Mouse (Mus musculus) lung, postnatal 0 days (tissue): ENCODE data around the gene Snx30. TPM values are rescaled to one million over a fixed set of nuclear protein-coding genes. Genes with fewer than 3 reads are reported as not detected.
A peak's percentile ranks its signal among the peaks of the same experiment; 100 is the strongest.

Experiments used
- ATAC-seq: fragments of 200-750 bp; cut with Nextera tagmentation; 2 replicates; pipeline ENCODE4 v1.8.0; 2017; ENCODE audit warnings: moderate library complexity
- DNase-seq: peaks from one replicate; pipeline ENCODE4 v3.0.0-alpha.2; 2016; ENCODE audit warnings: low spot score
- H3K27ac ChIP-seq: fragments of 300-500 bp; sonication (generic); 2 replicates; pipeline ENCODE4 v1.5.1; 2014; ENCODE audit warnings: antibody characterized with exemption, mild to moderate bottlenecking, low read length, mixed read lengths
- H3K27me3 ChIP-seq: fragments of 300-500 bp; sonication (generic); replicated peaks from 2 replicates; pipeline ENCODE4 v1.6.1; 2014; ENCODE audit warnings: low read length, mixed read lengths; ENCODE audit not compliant: insufficient read depth
- H3K36me3 ChIP-seq: fragments of 300-500 bp; sonication (generic); 2 replicates; pipeline ENCODE4 v1.6.1; 2014; ENCODE audit warnings: low read length, mixed read lengths; ENCODE audit not compliant: insufficient read depth
- H3K4me1 ChIP-seq: fragments of 300-500 bp; sonication (generic); 2 replicates; pipeline ENCODE4 v1.6.1; 2014; ENCODE audit warnings: antibody characterized with exemption, low read depth, low read length, mixed read lengths; ENCODE audit not compliant: insufficient read depth
- H3K4me2 ChIP-seq: fragments of 300-500 bp; sonication (generic); replicated peaks from 2 replicates; pipeline ENCODE4 v1.6.1; 2014; ENCODE audit warnings: low read depth, mild to moderate bottlenecking, low read length, moderate library complexity, mixed read lengths
- H3K4me3 ChIP-seq: fragments of 300-500 bp; sonication (generic); 2 replicates; pipeline ENCODE4 v1.5.1; 2014; ENCODE audit warnings: low read depth, low read length
- H3K9ac ChIP-seq: fragments of 300-500 bp; sonication (generic); replicated peaks from 2 replicates; pipeline ENCODE4 v1.6.1; 2014; ENCODE audit warnings: low read depth, mild to moderate bottlenecking
- H3K9me3 ChIP-seq: fragments of 300-500 bp; sonication (generic); 2 replicates; pipeline ENCODE4 v1.6.1; 2016; ENCODE audit warnings: low read length, mixed read lengths
- CTCF ChIP-seq: IDR thresholded peaks from 2 replicates; pipeline ENCODE4 v1.5.1; 2016; ENCODE audit warnings: antibody characterized with exemption, mild to moderate bottlenecking
- EP300 ChIP-seq: IDR thresholded peaks from 2 replicates; pipeline ENCODE4 v1.6.1; 2016; ENCODE audit warnings: antibody characterized with exemption, mild to moderate bottlenecking, control low read depth
- WGBS: fragments of 180-500 bp; shearing (Covaris S2); extraction: QIAGEN DNeasy Blood & Tissue Kit; methylation state at CpG from one replicate; pipeline ENCODE4 v1.1.7; 2014; 5-methylcytosine and 5-hydroxymethylcytosine counted together
- polyA plus RNA-seq: library from polyadenylated mRNA; unstranded; fragments of >200 nt; fragmentation: Nextera tagmentation; extraction: Ambion mirVana; gene quantifications from 2 replicates; pipeline ENCODE4 v1.2.1, GENCODE M21; 2015

Snx30 gene
- polyA plus RNA-seq, 1 experiment from 2014 or later = 12.0 TPM

DNA sequence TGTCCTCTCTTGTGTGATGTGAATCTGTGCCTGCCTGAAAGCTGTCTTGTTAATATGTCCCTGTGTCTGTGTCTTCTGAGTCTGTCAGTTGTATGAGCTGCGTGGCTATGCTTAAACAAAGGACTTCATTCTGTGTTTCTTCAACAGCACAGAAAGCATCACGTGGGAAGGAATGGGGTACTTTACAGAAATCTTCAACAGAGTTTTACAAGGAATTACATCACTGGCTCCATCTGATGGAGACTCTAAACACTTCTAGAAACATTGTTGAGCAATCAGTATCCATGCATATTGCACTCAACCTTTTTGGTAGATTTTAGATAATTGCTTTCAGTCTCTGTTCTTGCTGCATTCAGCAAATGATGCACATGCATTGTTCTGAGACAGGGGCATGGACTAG is 71.4 kb downstream of the Snx30 start:
- DNase-seq = peak; percentile 69
- H3K27ac ChIP-seq = no peak overlapping the region
- H3K9me3 ChIP-seq = no peaks in the 10 kb centered on the region
- H3K4me2 ChIP-seq = no peak overlapping the region
- ATAC-seq = peak; percentile 51
- no peak overlapping the region for H3K9ac ChIP-seq
- WGBS = 50% methylated on average over 2 of the region's 2 CpGs
- no peaks in the 10 kb centered on the region for H3K27me3 ChIP-seq
- no peaks in the 10 kb centered on the region for H3K4me1 ChIP-seq
- no peaks in the 10 kb centered on the region for H3K36me3 ChIP-seq
- H3K4me3 ChIP-seq = no peak overlapping the region
- TF ChIP-seq EP300 (no peak), CTCF (no peak; the same call in 1 of the 2 replicates)

DNA sequence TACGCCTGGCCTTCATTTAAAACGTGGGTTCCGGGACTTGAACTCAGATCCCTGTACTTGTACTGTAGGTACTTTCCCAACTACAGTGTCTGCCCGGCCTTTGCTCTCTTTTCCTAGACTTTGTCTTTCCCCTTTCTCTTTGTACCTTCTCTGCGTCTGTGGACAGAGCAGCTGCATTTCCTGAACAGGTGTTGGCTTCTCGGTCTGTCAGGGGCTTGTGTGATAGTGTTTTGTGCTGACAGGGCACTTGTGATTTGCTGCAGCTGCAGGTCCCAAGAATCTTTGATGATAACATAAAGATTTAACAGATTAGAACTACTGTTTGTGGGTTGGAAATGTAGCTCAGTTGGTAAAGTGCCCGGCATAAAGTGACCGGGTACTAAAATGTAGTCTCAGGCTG is 73.0 kb downstream of the Snx30 start:
- TF ChIP-seq CTCF = no peak
- no peak for TF ChIP-seq EP300
- no peak overlapping the region for H3K9ac ChIP-seq
- no peak overlapping the region for H3K27ac ChIP-seq
- no peak overlapping the region for H3K4me2 ChIP-seq
- no peaks in the 10 kb centered on the region for H3K4me1 ChIP-seq
- DNase-seq (no peak), ATAC-seq (no peak)
- H3K4me3 ChIP-seq = no peak overlapping the region
- H3K27me3 ChIP-seq = no peaks in the 10 kb centered on the region
- no peaks in the 10 kb centered on the region for H3K9me3 ChIP-seq
- peaks cover 4% of the 10 kb centered on the region; the same call in 1 of the 2 replicates for H3K36me3 ChIP-seq
- WGBS = 81% methylated on average over 8 of the region's 8 CpGs

DNA sequence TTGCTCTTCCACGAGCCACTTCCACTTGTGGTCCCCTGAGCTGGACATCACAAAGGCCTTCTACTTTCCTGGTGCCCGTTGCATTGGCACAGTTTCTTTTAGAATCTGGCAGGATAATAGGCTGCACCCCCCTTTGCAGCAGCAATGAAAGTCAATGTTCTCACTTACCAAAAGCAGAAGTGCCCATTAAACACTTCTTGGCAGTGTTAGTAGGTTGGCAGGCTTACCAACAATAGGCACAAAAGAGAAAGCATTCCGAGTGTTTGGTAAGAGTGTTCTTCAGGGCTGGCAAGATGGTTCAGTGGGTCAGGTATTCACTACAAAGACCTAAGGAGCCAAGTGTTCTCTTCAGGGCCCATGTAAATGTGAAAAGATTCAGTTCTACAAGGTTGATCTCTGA is 73.8 kb downstream of the Snx30 start:
- TF ChIP-seq EP300 (no peak), CTCF (no peak)
- peak; percentile 11; the same call in 1 of the 2 replicates for ATAC-seq
- no peaks in the 10 kb centered on the region for H3K9me3 ChIP-seq
- H3K36me3 ChIP-seq = peaks cover 4% of the 10 kb centered on the region; the same call in 1 of the 2 replicates
- H3K4me3 ChIP-seq = no peak overlapping the region
- H3K4me1 ChIP-seq = peaks cover 4% of the 10 kb centered on the region; the same call in 1 of the 2 replicates
- H3K4me2 ChIP-seq = no peak overlapping the region
- H3K27ac ChIP-seq = no peak overlapping the region
- H3K9ac ChIP-seq = no peak overlapping the region
- WGBS = 64% methylated on average over 3 of the region's 3 CpGs
- H3K27me3 ChIP-seq = no peaks in the 10 kb centered on the region
- DNase-seq = peak; percentile 57

DNA sequence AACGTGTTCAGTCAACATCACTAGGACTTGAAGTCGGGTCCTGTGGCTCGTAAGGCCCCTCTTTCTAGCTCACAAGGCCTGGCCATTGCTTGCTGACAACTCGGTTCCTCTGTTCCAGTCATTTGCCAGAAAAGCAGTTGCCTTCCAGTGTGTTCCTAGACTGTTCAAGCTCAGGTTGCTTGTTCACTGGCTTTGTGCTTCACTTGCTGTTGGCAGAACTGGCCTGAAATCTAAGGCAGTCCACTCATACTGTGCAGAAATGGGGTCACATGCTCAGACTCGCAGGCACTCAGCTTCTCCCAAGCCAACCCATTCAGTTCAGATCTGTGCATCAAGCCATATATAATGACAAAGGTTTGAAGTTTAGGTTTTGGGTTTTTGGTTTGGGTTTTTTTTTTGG is 75.1 kb downstream of the Snx30 start:
- Histone ChIP-seq H3K4me2 (no peak overlapping the region), H3K27me3 (no peaks in the 10 kb centered on the region), H3K27ac (peak overlapping the region; percentile 4; the same call in 1 of the 2 replicates), H3K36me3 (peaks cover 12% of the 10 kb centered on the region; the same call in 1 of the 2 replicates), H3K4me1 (peaks cover 4% of the 10 kb centered on the region; the same call in 1 of the 2 replicates), H3K4me3 (no peak overlapping the region), H3K9me3 (no peaks in the 10 kb centered on the region), H3K9ac (no peak overlapping the region)
- WGBS = 57% methylated on average over 5 of the region's 5 CpGs
- TF ChIP-seq CTCF = no peak
- no peak for TF ChIP-seq EP300
- ATAC-seq (no peak), DNase-seq (peak; percentile 32)

DNA sequence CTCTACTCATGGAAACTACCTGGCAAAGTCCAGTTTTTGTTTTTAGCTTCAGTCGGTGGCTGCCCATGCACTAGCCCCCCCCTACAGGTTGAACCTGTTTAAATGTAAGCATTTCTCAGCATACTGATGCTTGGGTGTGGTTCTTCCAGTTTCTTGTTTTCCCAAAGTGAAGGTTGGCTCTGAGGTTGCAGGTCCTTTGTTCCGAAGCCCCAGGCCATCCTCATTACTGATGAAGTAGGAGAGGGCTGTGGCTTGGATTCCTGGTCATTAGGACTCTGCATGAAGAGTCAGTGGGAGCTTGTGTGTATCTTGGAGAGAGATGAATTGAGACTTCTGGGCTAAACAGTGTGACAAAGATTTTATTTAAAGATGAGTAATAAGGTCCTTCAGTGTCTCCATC is 75.6 kb downstream of the Snx30 start:
- no peaks in the 10 kb centered on the region for H3K9me3 ChIP-seq
- H3K9ac ChIP-seq = no peak overlapping the region
- ATAC-seq = no peak
- H3K4me2 ChIP-seq = no peak overlapping the region
- H3K4me1 ChIP-seq = peaks cover 4% of the 10 kb centered on the region; the same call in 1 of the 2 replicates
- no peak for TF ChIP-seq EP300
- TF ChIP-seq CTCF = no peak
- no peaks in the 10 kb centered on the region for H3K27me3 ChIP-seq
- H3K4me3 ChIP-seq = no peak overlapping the region
- no peak overlapping the region for H3K27ac ChIP-seq
- 64% methylated on average over 2 of the region's 2 CpGs for WGBS
- peak; percentile 47 for DNase-seq
- peaks cover 16% of the 10 kb centered on the region; the same call in 1 of the 2 replicates for H3K36me3 ChIP-seq

DNA sequence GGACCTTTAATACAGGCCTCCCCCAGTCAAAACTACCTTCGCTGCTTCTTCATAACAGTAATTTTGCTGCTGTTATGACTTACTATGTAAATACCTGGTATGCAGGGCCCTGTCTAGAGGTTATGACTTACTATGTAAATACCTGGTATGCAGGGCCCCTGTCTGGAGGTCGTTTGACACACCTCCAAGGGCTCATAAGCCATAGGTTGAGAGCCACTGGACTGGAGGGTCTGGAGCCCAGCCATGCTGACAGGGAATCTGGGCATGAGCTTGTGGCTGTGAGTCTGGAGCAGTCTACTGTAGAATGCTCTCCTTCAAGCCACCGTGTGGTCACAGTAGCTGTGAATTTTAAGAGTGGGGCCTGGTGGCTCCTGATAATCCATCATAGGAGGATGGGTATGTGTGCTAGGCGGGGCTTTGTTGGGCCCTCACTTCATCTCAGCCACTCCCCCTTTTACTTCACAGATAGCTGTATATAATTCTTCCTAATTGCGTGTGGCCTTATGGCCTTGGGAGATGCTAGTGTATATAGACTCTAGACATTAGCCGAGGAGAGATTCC is 78.6 kb downstream of the Snx30 start:
- Histone ChIP-seq H3K4me2 (no peak overlapping the region), H3K9me3 (no peaks in the 10 kb centered on the region), H3K36me3 (peaks cover 23% of the 10 kb centered on the region; the same call in 1 of the 2 replicates), H3K4me3 (no peak overlapping the region), H3K9ac (no peak overlapping the region), H3K27me3 (no peaks in the 10 kb centered on the region), H3K27ac (no peak overlapping the region), H3K4me1 (peaks cover 4% of the 10 kb centered on the region; the same call in 1 of the 2 replicates)
- TF ChIP-seq EP300 = peak; percentile 88
- no peak for TF ChIP-seq CTCF
- WGBS = 65% methylated on average over 6 of the region's 6 CpGs
- ATAC-seq = peak; percentile 96
- peak; percentile 75 for DNase-seq
